28 mouse cellular contexts compared by ENCODE assay signal in the genomic region with DNA sequence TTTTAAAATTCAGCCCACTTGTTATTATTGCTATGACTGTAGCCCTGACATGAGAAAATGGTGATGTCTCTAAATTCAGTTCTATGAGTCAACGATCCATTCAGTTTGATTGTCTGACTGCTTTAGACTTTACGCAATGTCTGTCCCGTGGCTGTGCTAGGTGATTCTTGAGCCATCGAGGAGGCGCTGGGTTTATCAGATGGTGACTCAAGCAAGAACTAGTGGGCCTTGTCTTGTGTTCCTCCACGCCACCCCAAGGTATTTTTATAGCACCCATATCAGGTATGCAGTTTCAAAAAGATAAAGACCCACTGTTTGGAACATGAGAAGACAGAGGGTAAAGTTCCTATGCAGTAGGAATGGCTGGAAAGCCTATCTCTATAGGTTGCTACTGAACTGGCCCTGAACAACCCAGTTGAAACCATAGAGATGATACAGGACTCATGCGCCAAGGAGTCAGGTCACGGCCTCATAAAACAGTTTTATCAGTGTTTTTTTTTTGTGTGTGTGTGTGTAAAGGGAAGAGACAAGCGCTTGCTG. TPM values are rescaled to one million over a fixed set of nuclear protein-coding genes. Genes with fewer than 3 reads are reported as not detected.
DNase-seq lines count a peak whose midpoint lies in the region; ATAC-seq and TF ChIP-seq lines count a peak whose summit lies in the region.
"Had no signal": no experiment of that assay in that cellular context is flagged by ENCODE, and none has a peak within 500 bp of the region (broad histone marks: within the 10 kb centered on the region; RNA-seq: fewer than 3 reads in every experiment).

No protein-coding gene starts in this region.

- peak; percentile 52; the same call in 1 of the 2 replicates for ATAC-seq in stomach, embryonic 16.5 days (ENCODE audit: insufficient read depth, low FRiP score)
- ATAC-seq in stomach, postnatal 0 days (ENCODE audit: low FRiP score, low TSS enrichment), result no peak
- ATAC-seq in intestine, embryonic 15.5 days, result peak; percentile 94
- no peak for ATAC-seq in forebrain, postnatal 0 days
- ATAC-seq: forebrain, embryonic 16.5 days; hindbrain, embryonic 16.5 days; inflammation-experienced regulatory T-cells, adult 6 months; Patski had no signal

- no peaks in the 10 kb centered on the region for H3K4me1 ChIP-seq in stomach, embryonic 16.5 days (ENCODE audit: control insufficient read depth, insufficient read depth, low read length)
- H3K4me1 ChIP-seq in stomach, postnatal 0 days (replicated peaks; ENCODE audit: control insufficient read depth, insufficient read depth), result no peaks in the 10 kb centered on the region
- no peaks in the 10 kb centered on the region for H3K4me1 ChIP-seq in intestine, embryonic 15.5 days (replicated peaks)
- no peaks in the 10 kb centered on the region for H3K4me1 ChIP-seq in forebrain, postnatal 0 days (ENCODE audit: insufficient read depth)
- H3K4me1 ChIP-seq: embryonic facial prominence, embryonic 12.5 days; forebrain, embryonic 12.5 days; heart, embryonic 10.5 days; hindbrain, embryonic 12.5 days had no signal

- H3K36me3 ChIP-seq in stomach, embryonic 16.5 days (ENCODE audit: control insufficient read depth, insufficient read depth, low read length), result no peaks in the 10 kb centered on the region
- no peaks in the 10 kb centered on the region for H3K36me3 ChIP-seq in stomach, postnatal 0 days (ENCODE audit: control insufficient read depth, insufficient read depth, low read length)
- no peaks in the 10 kb centered on the region for H3K36me3 ChIP-seq in intestine, embryonic 15.5 days
- no peaks in the 10 kb centered on the region for H3K36me3 ChIP-seq in forebrain, postnatal 0 days (ENCODE audit: insufficient read depth)
- H3K36me3 ChIP-seq: embryonic facial prominence, embryonic 12.5 days; forebrain, embryonic 12.5 days; heart, embryonic 10.5 days; hindbrain, embryonic 12.5 days had no signal

- 85% methylated on average over 9 of the region's 9 CpGs for WGBS in stomach, embryonic 16.5 days
- WGBS in stomach, postnatal 0 days, result 87% methylated on average over 9 of the region's 9 CpGs
- 65% methylated on average over 9 of the region's 9 CpGs for WGBS in intestine, embryonic 15.5 days
- WGBS in forebrain, postnatal 0 days, result 91% methylated on average over 9 of the region's 9 CpGs

- TF ChIP-seq EP300 in stomach, postnatal 0 days (optimal IDR thresholded peaks at IDR 0.05), result no peak

- no peak overlapping the region for H3K4me2 ChIP-seq in stomach, embryonic 16.5 days (ENCODE audit: low read depth, low read length)
- H3K4me2 ChIP-seq in stomach, postnatal 0 days (replicated peaks; ENCODE audit: low read depth), result no peak overlapping the region
- no peak overlapping the region for H3K4me2 ChIP-seq in intestine, embryonic 15.5 days (replicated peaks)
- H3K4me2 ChIP-seq in forebrain, postnatal 0 days (ENCODE audit: low read depth), result no peak overlapping the region
- H3K4me2 ChIP-seq: embryonic facial prominence, embryonic 12.5 days; forebrain, embryonic 12.5 days; hindbrain, embryonic 12.5 days had no signal

- H3K9me3 ChIP-seq in stomach, embryonic 16.5 days (replicated peaks; ENCODE audit: control insufficient read depth, low read length), result no peaks in the 10 kb centered on the region
- H3K9me3 ChIP-seq in stomach, postnatal 0 days (ENCODE audit: control insufficient read depth, low read length), result no peaks in the 10 kb centered on the region
- H3K9me3 ChIP-seq in intestine, embryonic 15.5 days, result no peaks in the 10 kb centered on the region
- no peaks in the 10 kb centered on the region for H3K9me3 ChIP-seq in forebrain, postnatal 0 days (ENCODE audit: low read length)
- H3K9me3 ChIP-seq: heart, embryonic 10.5 days had no signal

- TF ChIP-seq CTCF in stomach, postnatal 0 days (IDR thresholded peaks at IDR 0.05; ENCODE audit: low read depth), result no peak
- TF ChIP-seq CTCF in forebrain, postnatal 0 days (IDR thresholded peaks at IDR 0.05; ENCODE audit: low read depth), result no peak

- DNase-seq in stomach, postnatal 0 days (ENCODE audit: low spot score), result no peak
- DNase-seq in adipocyte (ENCODE audit: low spot score), result peak; percentile 0
- DNase-seq in forebrain, postnatal 0 days, result no peak
- no peak for DNase-seq in layer of hippocampus, adult 11-12 months (ENCODE audit: low spot score)
- no peak for DNase-seq in layer of hippocampus, postnatal 14 days (ENCODE audit: low spot score in 2 of 2)
- DNase-seq: adrenal gland, postnatal 10 days; cerebellum, adult 11 months; cerebellum, adult 9-10 months; cerebellum, postnatal 25 days; gastrocnemius, adult 2 months; gastrocnemius, postnatal 36 days; heart, adult 18-20 months; heart, postnatal 10 days; heart, postnatal 4 days had no signal

- H3K27ac ChIP-seq in stomach, embryonic 16.5 days (ENCODE audit: low read length), result no peak overlapping the region
- H3K27ac ChIP-seq in stomach, postnatal 0 days (replicated peaks), result no peak overlapping the region
- peak overlapping the region; percentile 75 for H3K27ac ChIP-seq in intestine, embryonic 15.5 days
- no peak overlapping the region for H3K27ac ChIP-seq in forebrain, postnatal 0 days (ENCODE audit: low read depth, low read length)
- H3K27ac ChIP-seq: embryonic facial prominence, embryonic 12.5 days; forebrain, embryonic 12.5 days; gastrocnemius, adult 2 months; heart, embryonic 10.5 days; hindbrain, embryonic 12.5 days had no signal

- no peaks in the 10 kb centered on the region for H3K27me3 ChIP-seq in stomach, embryonic 16.5 days (ENCODE audit: control insufficient read depth, insufficient read depth, low read length)
- no peaks in the 10 kb centered on the region for H3K27me3 ChIP-seq in stomach, postnatal 0 days (ENCODE audit: control insufficient read depth, insufficient read depth, low read length)
- no peaks in the 10 kb centered on the region for H3K27me3 ChIP-seq in intestine, embryonic 15.5 days (replicated peaks)
- no peaks in the 10 kb centered on the region for H3K27me3 ChIP-seq in forebrain, postnatal 0 days (ENCODE audit: insufficient read depth, low read length)
- H3K27me3 ChIP-seq: embryonic facial prominence, embryonic 12.5 days; forebrain, embryonic 12.5 days; hindbrain, embryonic 12.5 days; Patski had no signal

- no peak overlapping the region for H3K9ac ChIP-seq in stomach, embryonic 16.5 days (ENCODE audit: low read length)
- H3K9ac ChIP-seq in stomach, postnatal 0 days (ENCODE audit: low read length), result no peak overlapping the region
- no peak overlapping the region for H3K9ac ChIP-seq in intestine, embryonic 15.5 days
- no peak overlapping the region for H3K9ac ChIP-seq in forebrain, postnatal 0 days
- H3K9ac ChIP-seq: embryonic facial prominence, embryonic 12.5 days; forebrain, embryonic 12.5 days; hindbrain, embryonic 12.5 days had no signal

- no peak overlapping the region for H3K4me3 ChIP-seq in stomach, embryonic 16.5 days (replicated peaks; ENCODE audit: low read length)
- H3K4me3 ChIP-seq in stomach, postnatal 0 days (ENCODE audit: low read depth, low read length), result no peak overlapping the region
- H3K4me3 ChIP-seq in intestine, embryonic 15.5 days (replicated peaks), result no peak overlapping the region
- H3K4me3 ChIP-seq in forebrain, postnatal 0 days (ENCODE audit: low read depth, low read length), result no peak overlapping the region
- H3K4me3 ChIP-seq: embryonic facial prominence, embryonic 12.5 days; forebrain, embryonic 12.5 days; gastrocnemius, adult 2 months; heart, embryonic 10.5 days; hindbrain, embryonic 12.5 days had no signal

RNA-seq across cellular contexts. Expression of a gene that starts 10.9 kb away (rescaled TPM):
- polyA plus RNA-seq in stomach, embryonic 16.5 days (2015; fragmentation: Nextera tagmentation; extraction: Ambion mirVana), result 12.6 and 17.0 TPM in 2 replicates
- polyA plus RNA-seq in stomach, postnatal 0 days (2015; fragmentation: Nextera tagmentation; extraction: Ambion mirVana), result 5.0 and 5.7 TPM in 2 replicates
- 25.6 and 27.7 TPM in 2 replicates for polyA plus RNA-seq in intestine, embryonic 15.5 days (2015; fragmentation: Nextera tagmentation; extraction: Ambion mirVana)
- total RNA-seq in forebrain, postnatal 0 days (2014; rRNA removed), result not detected in 2 replicates
- not detected in 2 replicates for polyA plus RNA-seq in forebrain, postnatal 0 days (2015; fragmentation: Nextera tagmentation; extraction: Ambion mirVana)
- total RNA-seq in layer of hippocampus, postnatal 14 days (2021), result not detected
- total RNA-seq: gastrocnemius, postnatal 36 days; heart, postnatal 10 days had no signal
- polyA plus RNA-seq: C2C12; cortical plate, adult 2 months; embryonic facial prominence, embryonic 12.5 days; forebrain, embryonic 12.5 days; forebrain, embryonic 16.5 days; heart, embryonic 14.5 days; hindbrain, embryonic 12.5 days; hindbrain, embryonic 16.5 days; inflammation-experienced regulatory T-cells, adult 6 months had no signal

RNA-seq across cellular contexts. Expression of a gene that starts 20.1 kb away (rescaled TPM):
- polyA plus RNA-seq in stomach, embryonic 16.5 days (2015; fragmentation: Nextera tagmentation; extraction: Ambion mirVana), result 0.49 and 0.62 TPM in 2 replicates
- polyA plus RNA-seq in stomach, postnatal 0 days (2015; fragmentation: Nextera tagmentation; extraction: Ambion mirVana), result 0.32 and 0.67 TPM in 2 replicates
- polyA plus RNA-seq in intestine, embryonic 15.5 days (2015; fragmentation: Nextera tagmentation; extraction: Ambion mirVana), result 0.10 TPM in 1 of 2 replicates, not detected in the other
- total RNA-seq in forebrain, postnatal 0 days (2014; rRNA removed), result not detected in 2 replicates
- not detected in 2 replicates for polyA plus RNA-seq in forebrain, postnatal 0 days (2015; fragmentation: Nextera tagmentation; extraction: Ambion mirVana)
- total RNA-seq in layer of hippocampus, postnatal 14 days (2021), result not detected
- total RNA-seq: gastrocnemius, adult 2 months; gastrocnemius, postnatal 36 days; heart, adult 18-20 months; heart, postnatal 10 days; heart, postnatal 4 days had no signal
- polyA plus RNA-seq: brain, embryonic 14.5 days; C2C12; cortical plate, adult 2 months; embryonic facial prominence, embryonic 12.5 days; forebrain, embryonic 12.5 days; forebrain, embryonic 16.5 days; heart, embryonic 14.5 days; hindbrain, embryonic 12.5 days; hindbrain, embryonic 16.5 days; inflammation-experienced regulatory T-cells, adult 6 months; Patski had no signal

RNA-seq across cellular contexts. Expression of a gene that starts 43.9 kb away (rescaled TPM):
- 0.05 TPM in 1 of 2 replicates, not detected in the other for polyA plus RNA-seq in stomach, embryonic 16.5 days (2015; fragmentation: Nextera tagmentation; extraction: Ambion mirVana)
- polyA plus RNA-seq in stomach, postnatal 0 days (2015; fragmentation: Nextera tagmentation; extraction: Ambion mirVana), result 14.9 and 15.4 TPM in 2 replicates
- polyA plus RNA-seq in intestine, embryonic 15.5 days (2015; fragmentation: Nextera tagmentation; extraction: Ambion mirVana), result not detected in 2 replicates
- 0.38 TPM in 1 of 2 replicates, not detected in the other for total RNA-seq in forebrain, postnatal 0 days (2014; rRNA removed)
- 0.15 and 0.23 TPM in 2 replicates for polyA plus RNA-seq in forebrain, postnatal 0 days (2015; fragmentation: Nextera tagmentation; extraction: Ambion mirVana)
- total RNA-seq in layer of hippocampus, postnatal 14 days (2021), result under 1 TPM in 1 of 2 experiments, not detected in 1; 0.18 TPM
- total RNA-seq: gastrocnemius, adult 2 months; gastrocnemius, postnatal 36 days; heart, postnatal 10 days; heart, postnatal 4 days had no signal
- polyA plus RNA-seq: forebrain, embryonic 12.5 days; forebrain, embryonic 16.5 days had no signal

Comparison
In these comparisons a context has a peak if more than half of its experiments do, and no peak if none do; other contexts are left out.
1. ATAC-seq: peak in stomach, embryonic 16.5 days (single experiment) and intestine, embryonic 15.5 days (single experiment); none in stomach, postnatal 0 days (single experiment) and forebrain, postnatal 0 days (single experiment).
2. RNA of a gene that starts 43.9 kb away (polyA plus RNA-seq): 14.9 to 15.4 TPM in stomach, postnatal 0 days; 0.15 to 0.23 TPM in forebrain, postnatal 0 days, 0.05 TPM in stomach, embryonic 16.5 days and not detected in intestine, embryonic 15.5 days; every median in the first group is over 10 times any median in the second.